8 mouse cellular contexts compared by ENCODE assay signal in the genomic region with DNA sequence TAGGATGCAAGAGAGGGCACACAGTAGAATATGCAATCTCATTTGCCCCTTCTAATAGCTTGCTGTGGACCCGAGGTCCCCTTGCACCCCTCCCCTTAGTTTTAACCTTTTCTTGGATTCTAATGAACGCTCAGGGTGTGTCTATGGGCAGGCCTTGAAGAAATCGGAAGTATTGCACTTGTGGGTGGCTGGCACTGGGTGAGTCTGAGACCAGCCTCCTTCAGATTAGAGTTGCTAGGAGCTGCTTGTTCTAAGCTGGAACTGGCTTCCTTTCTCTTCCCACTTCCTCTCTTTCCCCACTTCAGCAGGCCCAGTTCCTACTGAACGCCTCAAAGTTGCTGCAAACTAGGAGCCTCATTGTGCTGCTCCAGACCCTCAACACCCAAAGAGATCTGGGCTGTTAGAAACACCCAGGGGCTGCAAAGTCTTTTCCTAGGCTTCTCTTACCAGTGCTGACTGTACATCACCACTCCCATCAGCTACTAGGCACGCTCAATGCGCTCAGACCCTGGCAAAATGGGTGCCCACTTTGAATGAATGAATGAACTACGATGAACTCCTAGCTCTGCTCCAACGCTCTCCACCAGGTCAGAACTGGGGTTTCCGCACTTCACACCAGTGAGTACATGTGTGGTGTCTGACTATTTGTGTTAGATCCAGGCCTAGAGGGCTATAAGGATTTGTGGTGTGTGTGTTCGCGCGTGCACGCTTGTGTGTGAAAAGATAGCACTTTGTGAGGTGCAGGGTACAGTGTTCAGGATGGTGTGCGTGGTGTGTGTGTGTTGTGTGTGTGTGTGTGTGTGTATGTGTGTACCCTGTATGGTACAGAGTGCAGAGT. TPM values are rescaled to one million over a fixed set of nuclear protein-coding genes. Genes with fewer than 3 reads are reported as not detected.
DNase-seq lines count a peak whose midpoint lies in the region; ATAC-seq and TF ChIP-seq lines count a peak whose summit lies in the region.

No protein-coding gene starts in this region.

- peaks cover 3% of the 10 kb centered on the region; the same call in 1 of the 2 replicates for H3K4me1 ChIP-seq in forebrain, embryonic 14.5 days (ENCODE audit: control insufficient read depth, insufficient read depth, low read length)
- peaks cover 17% of the 10 kb centered on the region for H3K4me1 ChIP-seq in liver, embryonic 13.5 days (replicated peaks)

- peak overlapping the region; percentile 71; the same call in 1 of the 2 replicates for H3K9ac ChIP-seq in forebrain, embryonic 14.5 days (ENCODE audit: low read length)
- H3K9ac ChIP-seq in liver, embryonic 13.5 days = no peak overlapping the region

- 90% methylated on average over 14 of the region's 14 CpGs for WGBS in forebrain, embryonic 14.5 days
- WGBS in liver, embryonic 13.5 days (ENCODE audit: insufficient replicate concordance) = 62% methylated on average over 14 of the region's 14 CpGs

- no peaks in the 10 kb centered on the region for H3K9me3 ChIP-seq in forebrain, embryonic 14.5 days (replicated peaks; ENCODE audit: control insufficient read depth, low read length)
- H3K9me3 ChIP-seq in liver, embryonic 13.5 days (replicated peaks) = no peaks in the 10 kb centered on the region

- no peak for DNase-seq in left cerebral cortex, adult 2 months (ENCODE audit: extremely low spot score in 1 of 2, low spot score in 2 of 2)
- DNase-seq in left cerebral cortex, postnatal 14 days (ENCODE audit: low spot score in 2 of 2) = no peak
- DNase-seq in forebrain, embryonic 14.5 days (ENCODE audit: low spot score) = no peak
- DNase-seq in liver, embryonic 13.5 days = no peak
- DNase-seq in skeletal muscle tissue, adult 2 months (ENCODE audit: low read depth, low spot score) = peak; percentile 19
- no peak for DNase-seq in urinary bladder, adult 18-20 months (ENCODE audit: low spot score in 2 of 2)
- no peak for DNase-seq in testis, postnatal 10 days (ENCODE audit: low spot score)
- DNase-seq in retina, postnatal 1 day = no peak

- H3K4me2 ChIP-seq in forebrain, embryonic 14.5 days (ENCODE audit: low read length) = peak overlapping the region; percentile 94
- H3K4me2 ChIP-seq in liver, embryonic 13.5 days = peak overlapping the region; percentile 60

- no peaks in the 10 kb centered on the region for H3K36me3 ChIP-seq in forebrain, embryonic 14.5 days (ENCODE audit: control insufficient read depth, insufficient read depth, low read length)
- no peaks in the 10 kb centered on the region for H3K36me3 ChIP-seq in liver, embryonic 13.5 days

- no peaks in the 10 kb centered on the region for H3K27me3 ChIP-seq in forebrain, embryonic 14.5 days (replicated peaks; ENCODE audit: control insufficient read depth, insufficient read depth, low read length)
- H3K27me3 ChIP-seq in liver, embryonic 13.5 days = peaks cover 26% of the 10 kb centered on the region

- H3K4me3 ChIP-seq in left cerebral cortex, adult 2 months = peak overlapping the region; percentile 59; the same call in 1 of the 2 replicates
- peak overlapping the region; percentile 62; the same call in 1 of the 2 replicates for H3K4me3 ChIP-seq in forebrain, embryonic 14.5 days (ENCODE audit: low read depth, low read length)
- 0 out of 2 replicates have a peak overlapping the region, but pooled peaks have one; percentile 63 for H3K4me3 ChIP-seq in liver, embryonic 13.5 days (replicated peaks)

- no peak for TF ChIP-seq CTCF in left cerebral cortex, adult 2 months (IDR thresholded peaks at IDR 0.05)

- intact Hi-C loops in left cerebral cortex, adult 2 months (cut with DNase I) = loop anchor here (5.0 kb wide), 2 partner anchors 38 to 57 kb away; no protein-coding TSS in a partner anchor
- intact Hi-C loops in left cerebral cortex, postnatal 14 days (cut with DNase I) = no loop called here

- ATAC-seq in forebrain, embryonic 14.5 days = no peak
- ATAC-seq in liver, embryonic 13.5 days (ENCODE audit: low read depth) = peak; percentile 4; the same call in 1 of the 2 replicates

- no peak overlapping the region for H3K27ac ChIP-seq in left cerebral cortex, adult 2 months
- no peak overlapping the region for H3K27ac ChIP-seq in forebrain, embryonic 14.5 days (ENCODE audit: low read depth, low read length)
- H3K27ac ChIP-seq in liver, embryonic 13.5 days = no peak overlapping the region

RNA-seq across cellular contexts. Expression of gene Dock1, which starts 0.8 kb away (rescaled TPM):
- 10 to 100 TPM; 21.7 to 22.4 TPM for total RNA-seq in left cerebral cortex, adult 2 months (2021)
- total RNA-seq in left cerebral cortex, postnatal 14 days (2021) = 10 to 100 TPM; 19.3 to 21.5 TPM
- 7.9 and 9.2 TPM in 2 replicates for polyA plus RNA-seq in forebrain, embryonic 14.5 days (2014; fragmentation: Nextera tagmentation; extraction: Ambion mirVana)
- polyA plus RNA-seq in liver, embryonic 13.5 days (2015; fragmentation: Nextera tagmentation; extraction: Ambion mirVana) = 2.6 and 4.4 TPM in 2 replicates
